8 mouse cellular contexts compared by ENCODE assay signal in the genomic region with DNA sequence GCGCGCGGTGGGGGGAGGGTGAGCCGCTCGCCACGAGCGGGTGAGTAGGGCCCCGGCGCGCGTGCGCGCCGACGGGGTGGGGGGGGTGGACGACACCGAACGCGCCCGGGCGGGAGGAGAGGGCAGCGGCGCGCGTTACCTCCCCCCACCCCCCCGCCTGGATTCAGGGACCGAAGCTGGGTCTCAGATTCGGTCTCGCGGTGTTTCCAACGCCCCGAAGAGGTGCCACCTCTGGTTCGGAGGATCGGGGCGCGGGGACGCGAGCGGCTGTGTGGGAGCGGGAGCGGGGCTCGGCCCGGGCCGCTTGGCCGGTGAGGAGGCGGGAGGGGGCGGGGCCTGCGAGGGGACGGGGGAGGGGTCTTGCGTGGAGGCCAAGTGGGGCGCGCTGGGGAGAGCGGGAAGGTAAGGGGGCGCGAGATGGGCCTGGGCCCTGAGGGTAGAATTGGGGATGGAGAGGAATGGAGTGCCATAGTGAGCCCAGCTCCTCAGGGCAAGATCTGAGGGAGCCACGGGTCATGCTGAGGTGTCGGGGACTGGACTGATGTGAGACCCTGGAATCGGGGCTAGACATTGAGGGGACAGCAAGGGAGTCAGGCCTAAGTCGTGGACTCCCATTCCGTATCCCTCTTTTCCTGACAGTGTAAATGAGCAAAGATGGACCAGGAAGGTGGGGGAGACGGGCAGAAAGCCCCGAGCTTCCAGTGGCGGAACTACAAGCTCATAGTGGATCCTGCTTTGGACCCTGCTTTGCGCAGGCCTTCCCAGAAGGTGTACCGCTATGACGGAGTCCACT. TPM values are rescaled to one million over a fixed set of nuclear protein-coding genes. Genes with fewer than 3 reads are reported as not detected.
DNase-seq lines count a peak whose midpoint lies in the region; ATAC-seq and TF ChIP-seq lines count a peak whose summit lies in the region.

No protein-coding gene starts in this region.

- H3ac ChIP-seq in myocyte (ENCODE audit: control insufficient read depth, insufficient read length) = peak overlapping the region; percentile 94

- H3K27me3 ChIP-seq in forebrain, embryonic 13.5 days = no peaks in the 10 kb centered on the region
- H3K27me3 ChIP-seq in hindbrain, embryonic 16.5 days (replicated peaks; ENCODE audit: control insufficient read depth, insufficient read depth, low read length) = no peaks in the 10 kb centered on the region
- no peaks in the 10 kb centered on the region for H3K27me3 ChIP-seq in liver, embryonic 12.5 days (replicated peaks)
- no peaks in the 10 kb centered on the region for H3K27me3 ChIP-seq in myocyte (ENCODE audit: control insufficient read depth, insufficient read depth, insufficient read length)

- H3K36me3 ChIP-seq in forebrain, embryonic 13.5 days (ENCODE audit: poor library complexity, severe bottlenecking) = peaks cover 42% of the 10 kb centered on the region
- peaks cover 20% of the 10 kb centered on the region for H3K36me3 ChIP-seq in hindbrain, embryonic 16.5 days (ENCODE audit: control insufficient read depth, insufficient read depth, low read length)
- H3K36me3 ChIP-seq in liver, embryonic 12.5 days = peaks cover 50% of the 10 kb centered on the region
- peaks cover 28% of the 10 kb centered on the region for H3K36me3 ChIP-seq in myocyte (ENCODE audit: control insufficient read depth, insufficient read depth)

- peak; percentile 26 for TF ChIP-seq POLR2A in myocyte (IDR thresholded peaks at IDR 0.05; ENCODE audit: insufficient read length, low read depth)

- peak overlapping the region; percentile 92 for H3K4me2 ChIP-seq in forebrain, embryonic 13.5 days
- peak overlapping the region; percentile 76 for H3K4me2 ChIP-seq in hindbrain, embryonic 16.5 days (ENCODE audit: low read length)
- H3K4me2 ChIP-seq in liver, embryonic 12.5 days = peak overlapping the region; percentile 93
- H3K4me2 ChIP-seq in myocyte (ENCODE audit: low read depth) = peak overlapping the region; percentile 95

- H3K79me2 ChIP-seq in myocyte (ENCODE audit: control insufficient read depth, insufficient read depth) = peaks cover 26% of the 10 kb centered on the region

- peak overlapping the region; percentile 97 for H3K27ac ChIP-seq in forebrain, embryonic 13.5 days
- peak overlapping the region; percentile 95 for H3K27ac ChIP-seq in hindbrain, embryonic 16.5 days (ENCODE audit: low read depth, low read length)
- peak overlapping the region; percentile 95 for H3K27ac ChIP-seq in liver, embryonic 12.5 days

- ATAC-seq in forebrain, embryonic 13.5 days = peak; percentile 28
- peak; percentile 51 for ATAC-seq in hindbrain, embryonic 16.5 days
- ATAC-seq in liver, embryonic 12.5 days = peak; percentile 46

- peaks cover 18% of the 10 kb centered on the region for H3K4me1 ChIP-seq in forebrain, embryonic 13.5 days
- peaks cover 13% of the 10 kb centered on the region for H3K4me1 ChIP-seq in hindbrain, embryonic 16.5 days (ENCODE audit: control insufficient read depth, insufficient read depth, low read depth, low read length)
- H3K4me1 ChIP-seq in liver, embryonic 12.5 days = peaks cover 43% of the 10 kb centered on the region

- peak overlapping the region; percentile 88 for H3K4me3 ChIP-seq in forebrain, embryonic 13.5 days
- H3K4me3 ChIP-seq in hindbrain, embryonic 16.5 days (ENCODE audit: low read length) = peak overlapping the region; percentile 83
- peak overlapping the region; percentile 97 for H3K4me3 ChIP-seq in liver, embryonic 12.5 days
- H3K4me3 ChIP-seq in myocyte = peak overlapping the region; percentile 91

- 8% methylated on average over 18 of the region's 66 CpGs for WGBS in forebrain, embryonic 13.5 days
- 4% methylated on average over 40 of the region's 66 CpGs for WGBS in hindbrain, embryonic 16.5 days
- WGBS in liver, embryonic 12.5 days (ENCODE audit: insufficient replicate concordance) = 3% methylated on average over 56 of the region's 66 CpGs

- H3K9ac ChIP-seq in forebrain, embryonic 13.5 days = peak overlapping the region; percentile 90
- peak overlapping the region; percentile 92 for H3K9ac ChIP-seq in hindbrain, embryonic 16.5 days (ENCODE audit: low read depth, low read length)
- H3K9ac ChIP-seq in liver, embryonic 12.5 days = peak overlapping the region; percentile 93

- peak; percentile 68 to 71 for DNase-seq in right cerebral cortex, postnatal 10 days (ENCODE audit: low spot score in 2 of 2)
- no peak for DNase-seq in right cerebral cortex, postnatal 4 days
- peak; percentile 38 for DNase-seq in c-Kit-positive CD71-positive TER-119-positive erythroid progenitor cells, embryonic 14.5 days (ENCODE audit: low spot score)
- peak; percentile 62 to 68 for DNase-seq in thymus, postnatal 36 days

- H3K9me3 ChIP-seq in forebrain, embryonic 13.5 days (replicated peaks) = no peaks in the 10 kb centered on the region
- no peaks in the 10 kb centered on the region for H3K9me3 ChIP-seq in hindbrain, embryonic 16.5 days (ENCODE audit: control insufficient read depth, low read length)
- no peaks in the 10 kb centered on the region for H3K9me3 ChIP-seq in liver, embryonic 12.5 days (replicated peaks)

TF ChIP-seq in myocyte, 11 proteins besides CTCF, POLR2A, EP300 and RAD21:
- TF ChIP-seq REST (IDR thresholded peaks at IDR 0.05; ENCODE audit: insufficient read depth, insufficient read length) (no peak), E2F4 (IDR thresholded peaks at IDR 0.05; ENCODE audit: insufficient read depth) (no peak), MYOD1 (IDR thresholded peaks at IDR 0.05; ENCODE audit: control insufficient read depth in 1 of 3, insufficient read length in 2 of 3, low read depth in 2 of 3) (no peak), POLR2AphosphoS2 (IDR thresholded peaks at IDR 0.05; ENCODE audit: insufficient read length, low read depth) (no peak), MYOG (IDR thresholded peaks at IDR 0.05; ENCODE audit: control insufficient read depth in 1 of 3, insufficient read depth in 1 of 3, insufficient read length in 2 of 3, low read depth in 2 of 3) (no peak), SRF (IDR thresholded peaks at IDR 0.05; ENCODE audit: control insufficient read depth, insufficient read length, low read depth) (no peak), USF1 (IDR thresholded peaks at IDR 0.05; ENCODE audit: low read depth) (no peak), CEBPB (IDR thresholded peaks at IDR 0.05; ENCODE audit: insufficient read depth, poor library complexity, severe bottlenecking) (no peak)

RNA-seq across cellular contexts. Expression of a gene that starts 1.2 kb away (rescaled TPM):
- polyA plus RNA-seq in forebrain, embryonic 13.5 days (2015; fragmentation: Nextera tagmentation; extraction: Ambion mirVana) = 20.0 and 21.5 TPM in 2 replicates
- polyA plus RNA-seq in hindbrain, embryonic 16.5 days (2015; fragmentation: Nextera tagmentation; extraction: Ambion mirVana) = 12.8 and 14.6 TPM in 2 replicates
- 13.1 and 13.7 TPM in 2 replicates for polyA plus RNA-seq in liver, embryonic 12.5 days (2016; fragmentation: Nextera tagmentation; extraction: Ambion mirVana)
- 13.7 TPM for polyA plus RNA-seq in myocyte (2012; fragmentation: generic; extraction: Trizol)

RNA-seq across cellular contexts. Expression of a gene that starts 7.7 kb away (rescaled TPM):
- polyA plus RNA-seq in forebrain, embryonic 13.5 days (2015; fragmentation: Nextera tagmentation; extraction: Ambion mirVana) = not detected in 2 replicates
- not detected in 2 replicates for polyA plus RNA-seq in hindbrain, embryonic 16.5 days (2015; fragmentation: Nextera tagmentation; extraction: Ambion mirVana)
- not detected in 2 replicates for polyA plus RNA-seq in liver, embryonic 12.5 days (2016; fragmentation: Nextera tagmentation; extraction: Ambion mirVana)
- 1.4 TPM for polyA plus RNA-seq in myocyte (2012; fragmentation: generic; extraction: Trizol)

RNA-seq across cellular contexts. Expression of a gene that starts 8.1 kb away (rescaled TPM):
- 4.8 and 5.4 TPM in 2 replicates for polyA plus RNA-seq in forebrain, embryonic 13.5 days (2015; fragmentation: Nextera tagmentation; extraction: Ambion mirVana)
- 10.4 and 11.3 TPM in 2 replicates for polyA plus RNA-seq in hindbrain, embryonic 16.5 days (2015; fragmentation: Nextera tagmentation; extraction: Ambion mirVana)
- 14.8 and 15.0 TPM in 2 replicates for polyA plus RNA-seq in liver, embryonic 12.5 days (2016; fragmentation: Nextera tagmentation; extraction: Ambion mirVana)
- 16.3 TPM for polyA plus RNA-seq in myocyte (2012; fragmentation: generic; extraction: Trizol)

RNA-seq across cellular contexts. Expression of a gene that starts 22.7 kb away (rescaled TPM):
- 5.0 and 7.5 TPM in 2 replicates for polyA plus RNA-seq in forebrain, embryonic 13.5 days (2015; fragmentation: Nextera tagmentation; extraction: Ambion mirVana)
- polyA plus RNA-seq in hindbrain, embryonic 16.5 days (2015; fragmentation: Nextera tagmentation; extraction: Ambion mirVana) = 11.9 and 12.1 TPM in 2 replicates
- 28.0 and 29.8 TPM in 2 replicates for polyA plus RNA-seq in liver, embryonic 12.5 days (2016; fragmentation: Nextera tagmentation; extraction: Ambion mirVana)
- polyA plus RNA-seq in myocyte (2012; fragmentation: generic; extraction: Trizol) = 15.0 TPM

RNA-seq across cellular contexts. Expression of a gene that starts 33.3 kb away (rescaled TPM):
- 7.7 and 9.6 TPM in 2 replicates for polyA plus RNA-seq in forebrain, embryonic 13.5 days (2015; fragmentation: Nextera tagmentation; extraction: Ambion mirVana)
- polyA plus RNA-seq in hindbrain, embryonic 16.5 days (2015; fragmentation: Nextera tagmentation; extraction: Ambion mirVana) = 6.8 TPM in 2 replicates
- polyA plus RNA-seq in liver, embryonic 12.5 days (2016; fragmentation: Nextera tagmentation; extraction: Ambion mirVana) = 3.7 TPM in 2 replicates
- 11.9 TPM for polyA plus RNA-seq in myocyte (2012; fragmentation: generic; extraction: Trizol)
